Mouse (Mus musculus) cerebellum, adult 2 months (tissue): ENCODE data around the gene Gpatch3.

Experiments used
- CTCF ChIP-seq: fragments of 200-500 bp; IDR thresholded peaks from 2 replicates; pipeline ENCODE4 v1.5.1; 2011; ENCODE audit warnings: low read depth, mild to moderate bottlenecking, control low read depth, low read length, moderate library complexity, borderline replicate concordance; ENCODE audit not compliant: insufficient read depth
- POLR2A ChIP-seq: fragments of 200-500 bp; IDR thresholded peaks from 2 replicates; pipeline ENCODE4 v1.6.1; 2011; ENCODE audit warnings: low read length, control low read depth, borderline replicate concordance; ENCODE audit not compliant: insufficient read depth

- no peak for TF ChIP-seq CTCF
- no peak for TF ChIP-seq POLR2A
Measured at GRCm38 (mm10) chr4:133595538-133595937, 21.0 kb downstream of the Gpatch3 start.
